Mouse (Mus musculus) heart, adult 2 months (tissue): ENCODE measurements around the gene Eml1. TPM values are rescaled to one million over a fixed set of nuclear protein-coding genes. Genes with fewer than 3 reads are reported as not detected.

ENCODE experiments used
- DNase-seq, 2 experiments: peaks; one replicate each; pipeline ENCODE4 v3.0.0; 2021
- H3K27ac ChIP-seq: fragments of 200-600 bp; 2 replicates; pipeline ENCODE4 v1.8.1; 2022
- H3K27me3 ChIP-seq: fragments of 200-500 bp; 2 replicates; pipeline ENCODE4 v1.6.1; 2012; ENCODE audit warnings: mild to moderate bottlenecking, low read length, inconsistent platforms, mixed read lengths; ENCODE audit not compliant: control insufficient read depth, insufficient read depth
- H3K36me3 ChIP-seq: fragments of 200-500 bp; 2 replicates; pipeline ENCODE4 v1.6.1; 2012; ENCODE audit warnings: low read length, inconsistent platforms; ENCODE audit not compliant: control insufficient read depth, insufficient read depth
- H3K4me1 ChIP-seq: fragments of 200-500 bp; 2 replicates; pipeline ENCODE4 v1.6.1; 2011; ENCODE audit warnings: low read length; ENCODE audit not compliant: control insufficient read depth, insufficient read depth
- H3K4me3 ChIP-seq: fragments of 200-600 bp; 2 replicates; pipeline ENCODE4 v1.8.1; 2022
- H3K79me2 ChIP-seq: fragments of 200-500 bp; replicated peaks from 2 replicates; pipeline ENCODE4 v1.6.1; 2012; ENCODE audit warnings: mild to moderate bottlenecking, inconsistent platforms, low read length, moderate library complexity, mixed read lengths; ENCODE audit not compliant: control insufficient read depth, insufficient read depth
- H3K9ac ChIP-seq: fragments of 200-500 bp; 2 replicates; pipeline ENCODE4 v1.6.1; 2012; ENCODE audit warnings: low read depth, mild to moderate bottlenecking, control low read depth, inconsistent platforms, low read length, mixed read lengths
- CTCF ChIP-seq: fragments of 200-600 bp; IDR thresholded peaks from 2 replicates; pipeline ENCODE4 v1.8.1; 2022; ENCODE audit warnings: antibody characterized with exemption, mild to moderate bottlenecking, moderate library complexity
- EP300 ChIP-seq: fragments of 200-500 bp; IDR thresholded peaks from 2 replicates; pipeline ENCODE4 v1.6.1; 2011; ENCODE audit warnings: low read depth, low read length, control low read depth; ENCODE audit not compliant: insufficient read depth
- POLR2A ChIP-seq: fragments of 200-500 bp; IDR thresholded peaks from 2 replicates; pipeline ENCODE4 v1.6.1; 2011; ENCODE audit warnings: mild to moderate bottlenecking, low read depth, low read length, control low read depth; ENCODE audit not compliant: insufficient read depth
- WGBS: fragments of 180-500 bp; shearing (Covaris S2); methylation state at CpG from one replicate; pipeline ENCODE4 v1.1.7; 2018; 5-methylcytosine and 5-hydroxymethylcytosine counted together
- intact Hi-C: fragments of 180-260 bp; cut with DNase I; formaldehyde crosslinking; loops from one replicate; pipeline ENCODE4 v1.15.1; 2025
- polyA plus RNA-seq: library from polyadenylated mRNA; depleted of rRNA; stranded (reverse); fragments of >200 nt; gene quantifications from 2 replicates; pipeline ENCODE4 v1.2.3, GENCODE M21; 2012
- total RNA-seq, 2 experiments: library from RNA; stranded (reverse); gene quantifications; 2 replicates each; pipeline ENCODE4 v1.2.3; 2021

Gene Eml1
- total and polyA plus RNA-seq, 3 experiments, result 68.7 to 84.7 (median 73.5) TPM

DNA sequence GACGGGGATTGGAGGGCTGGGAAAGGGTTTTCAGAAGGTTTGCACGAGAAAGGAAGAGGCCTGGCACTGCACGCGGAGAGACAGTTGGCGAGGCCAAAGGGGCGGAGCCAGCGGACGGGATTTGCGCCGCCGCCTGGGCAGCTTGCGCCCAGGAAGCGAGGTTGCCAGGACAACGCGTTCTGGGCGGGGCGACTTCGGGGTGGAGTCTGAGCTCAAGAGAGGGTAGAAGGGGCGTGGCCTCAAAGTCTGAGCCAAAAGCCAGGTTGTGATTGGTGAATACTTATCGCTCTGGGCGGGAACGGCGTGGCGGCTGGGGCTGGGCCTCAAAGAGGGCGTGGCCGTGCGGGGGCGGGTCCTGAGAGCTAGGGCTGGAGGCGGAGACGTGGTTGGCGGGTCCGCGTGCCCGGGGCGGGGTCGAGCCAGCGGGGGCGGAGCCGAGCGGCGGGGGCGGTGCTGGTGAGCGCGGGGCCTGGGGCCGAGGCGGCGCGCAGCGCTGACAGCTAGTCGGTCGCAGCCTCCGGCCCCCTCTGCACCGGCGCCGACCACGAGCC, 36.8 kb upstream of the Eml1 start, which contains the start of gene Cyp46a1:
Gene Cyp46a1, plus strand, starts transcription at position 487 of the 551 bp plus-strand sequence.
- Histone ChIP-seq H3K79me2 (no peaks in the 10 kb centered on the region), H3K27ac (peak within 1 kb of the TSS; percentile 29), H3K4me3 (peak within 1 kb of the TSS; percentile 57), H3K9ac (peak within 1 kb of the TSS; percentile 59), H3K4me1 (peaks cover 2% of the 10 kb centered on the region), H3K27me3 (no peaks in the 10 kb centered on the region), H3K36me3 (no peaks in the 10 kb centered on the region)
- TF ChIP-seq POLR2A (no peak), CTCF (peak; percentile 24), EP300 (no peak)
- WGBS, result 1% methylated on average over 44 of the region's 56 CpGs
- DNase-seq, result peak; percentile 99
- intact Hi-C loops, result loop anchor here (1.0 to 2.0 kb wide), 2 partner anchors 89 to 161 kb away; no protein-coding TSS in a partner anchor

DNA sequence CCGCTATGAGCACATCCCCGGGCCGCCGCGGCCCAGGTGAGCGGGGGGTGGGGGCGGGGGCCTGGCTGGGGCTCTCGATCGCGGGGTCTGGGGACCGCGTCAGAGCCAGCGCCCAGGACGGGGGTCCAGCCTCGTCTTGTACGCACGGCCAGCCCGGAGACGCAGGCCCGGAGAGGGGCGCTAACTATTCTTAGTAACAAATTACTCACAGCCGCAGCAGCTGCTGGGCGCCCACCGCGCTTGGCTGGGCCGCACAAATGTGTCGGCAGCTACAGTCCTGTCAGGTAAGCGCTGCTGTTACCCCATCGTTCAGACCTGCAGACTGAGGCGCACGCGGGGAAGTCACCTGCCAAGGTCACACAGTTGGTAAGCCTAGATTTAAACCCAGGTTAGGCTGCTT, 36.2 kb upstream of the Eml1 start:
- Histone ChIP-seq H3K4me1 (peaks cover 2% of the 10 kb centered on the region), H3K27ac (no peak overlapping the region; the same call in 1 of the 2 replicates), H3K79me2 (no peaks in the 10 kb centered on the region), H3K36me3 (no peaks in the 10 kb centered on the region), H3K27me3 (no peaks in the 10 kb centered on the region), H3K4me3 (peak overlapping the region; percentile 57), H3K9ac (peak overlapping the region; percentile 59)
- TF ChIP-seq CTCF (no peak), EP300 (no peak), POLR2A (no peak)
- intact Hi-C loops, result no loop called here
- 4% methylated on average over 32 of the region's 32 CpGs for WGBS
- no peak for DNase-seq

DNA sequence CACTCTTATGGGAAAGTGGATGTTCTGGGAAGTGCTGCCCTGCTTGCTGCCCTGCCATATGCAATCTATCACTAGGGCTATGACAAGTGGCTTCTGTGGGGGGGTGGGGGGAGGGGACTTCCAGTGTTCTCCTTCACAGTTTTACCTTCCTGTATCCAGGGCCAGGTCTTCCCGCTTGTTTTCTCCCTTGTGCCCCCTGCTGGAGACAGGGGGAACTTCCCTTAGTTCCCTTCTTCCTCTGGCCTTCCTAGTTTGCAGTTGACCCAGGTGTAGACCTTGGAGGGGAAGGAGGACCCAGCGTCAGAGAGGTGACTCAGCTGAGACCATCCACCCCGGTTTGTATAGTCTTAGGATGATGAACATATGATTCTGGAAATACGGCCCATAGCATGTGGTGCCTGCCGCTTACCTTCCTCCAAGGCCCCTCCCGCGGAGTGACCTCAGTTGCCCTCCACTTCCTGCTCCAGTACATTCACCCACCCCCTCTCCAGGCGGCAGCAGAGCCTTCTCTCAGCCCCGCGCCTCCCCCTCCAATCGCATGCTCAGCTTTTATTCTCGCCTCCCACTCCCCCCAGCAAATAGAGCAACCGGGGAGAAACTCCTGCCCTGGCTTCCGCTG, 32.1 kb upstream of the Eml1 start:
- Histone ChIP-seq H3K4me3 (no peak overlapping the region), H3K27ac (no peak overlapping the region), H3K36me3 (no peaks in the 10 kb centered on the region), H3K9ac (no peak overlapping the region), H3K79me2 (no peaks in the 10 kb centered on the region), H3K4me1 (no peaks in the 10 kb centered on the region), H3K27me3 (no peaks in the 10 kb centered on the region)
- intact Hi-C loops, result no loop called here
- 32% methylated on average over 14 of the region's 14 CpGs for WGBS
- TF ChIP-seq POLR2A, result no peak
- peak; percentile 78 for TF ChIP-seq CTCF
- peak; percentile 53; the same call in 1 of the 2 replicates for TF ChIP-seq EP300
- peak; percentile 23 to 52 for DNase-seq

DNA sequence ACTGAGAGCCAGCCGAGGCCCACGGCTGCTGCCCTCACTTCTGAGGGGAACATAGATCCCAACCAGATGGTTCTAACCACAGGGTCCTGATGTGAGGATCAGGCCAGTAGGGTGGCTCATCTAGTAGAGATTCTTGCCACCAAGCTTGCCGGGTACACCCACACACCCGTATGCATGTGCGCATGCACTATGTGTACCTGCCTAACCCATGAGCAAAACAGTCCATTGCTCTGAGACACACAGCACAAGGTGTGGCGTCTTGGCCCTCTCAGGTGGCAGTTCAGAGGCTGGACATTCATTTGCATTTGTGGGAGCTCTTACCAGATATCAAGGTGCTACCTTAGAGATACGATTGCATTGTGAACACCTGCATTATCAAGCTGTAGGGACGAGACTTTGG, 22.6 kb upstream of the Eml1 start:
- Histone ChIP-seq H3K9ac (no peak overlapping the region), H3K79me2 (no peaks in the 10 kb centered on the region), H3K27me3 (no peaks in the 10 kb centered on the region), H3K4me3 (no peak overlapping the region), H3K36me3 (no peaks in the 10 kb centered on the region), H3K27ac (no peak overlapping the region), H3K4me1 (no peaks in the 10 kb centered on the region)
- no peak for DNase-seq
- intact Hi-C loops, result no loop called here
- TF ChIP-seq POLR2A, result no peak
- no peak for TF ChIP-seq CTCF
- no peak for TF ChIP-seq EP300
- WGBS, result 86% methylated on average over 8 of the region's 8 CpGs

DNA sequence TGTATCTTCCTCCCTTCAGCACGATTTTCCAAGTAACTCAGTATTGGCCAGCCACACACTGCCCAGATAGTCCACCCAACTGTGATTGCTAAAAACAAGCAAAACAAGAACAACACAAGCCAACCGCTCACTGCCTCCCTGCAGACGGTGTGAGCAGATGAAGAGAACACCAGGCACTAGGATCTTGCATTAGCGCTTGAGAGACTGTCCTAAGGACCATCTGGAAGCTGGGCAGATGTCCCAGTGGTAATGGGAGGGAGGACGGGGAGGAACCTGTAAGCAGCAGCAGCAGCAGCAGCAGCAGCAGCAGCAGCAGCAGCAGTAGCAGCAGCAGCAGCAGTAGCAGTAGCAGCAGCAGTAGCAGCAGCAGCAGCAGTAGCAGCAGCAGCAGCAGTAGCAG, 21.7 kb upstream of the Eml1 start:
- H3K4me3 ChIP-seq, result no peak overlapping the region
- H3K27me3 ChIP-seq, result peaks cover 2% of the 10 kb centered on the region; the same call in 1 of the 2 replicates
- H3K36me3 ChIP-seq, result no peaks in the 10 kb centered on the region
- H3K79me2 ChIP-seq, result no peaks in the 10 kb centered on the region
- peak in 1 of 2 experiments; percentile 21 for DNase-seq
- H3K4me1 ChIP-seq, result no peaks in the 10 kb centered on the region
- H3K27ac ChIP-seq, result no peak overlapping the region
- WGBS, result 53% methylated on average over 5 of the region's 5 CpGs
- intact Hi-C loops, result no loop called here
- no peak overlapping the region for H3K9ac ChIP-seq
- TF ChIP-seq POLR2A, result no peak
- TF ChIP-seq EP300, result no peak
- TF ChIP-seq CTCF, result no peak

DNA sequence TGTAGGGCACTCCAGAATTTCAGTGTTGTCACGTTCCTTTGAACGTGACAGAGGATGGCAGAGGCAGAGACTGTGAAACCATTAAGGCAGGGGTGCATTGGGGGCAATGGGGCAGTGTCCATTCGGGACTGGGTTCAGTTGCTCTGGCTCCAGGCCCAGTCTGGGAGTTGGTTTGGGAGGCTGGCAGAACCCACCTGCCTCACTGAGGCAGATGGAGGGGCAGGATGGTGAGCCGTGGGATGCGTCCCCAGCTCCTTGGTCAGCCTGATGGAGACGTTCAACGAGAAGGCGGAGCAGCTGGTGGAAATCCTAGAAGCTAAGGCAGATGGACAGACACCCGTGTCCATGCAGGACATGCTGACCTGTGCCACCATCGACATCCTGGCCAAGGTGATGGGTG, 19.8 kb upstream of the Eml1 start:
- intact Hi-C loops, result no loop called here
- DNase-seq, result no peak
- Histone ChIP-seq H3K27me3 (peaks cover 2% of the 10 kb centered on the region; the same call in 1 of the 2 replicates), H3K27ac (no peak overlapping the region), H3K4me1 (no peaks in the 10 kb centered on the region), H3K36me3 (no peaks in the 10 kb centered on the region), H3K9ac (no peak overlapping the region), H3K79me2 (no peaks in the 10 kb centered on the region), H3K4me3 (no peak overlapping the region)
- TF ChIP-seq POLR2A, result no peak
- 88% methylated on average over 10 of the region's 10 CpGs for WGBS
